Mouse (Mus musculus) forebrain, embryonic 11.5 days (tissue): ENCODE measurements around the gene Brms1. TPM values are rescaled to one million over a fixed set of nuclear protein-coding genes. Genes with fewer than 3 reads are reported as not detected.

Source experiments
- ATAC-seq: fragments of 200-750 bp; cut with Nextera tagmentation; replicated peaks from 2 replicates; pipeline ENCODE4 v1.8.0; 2017; ENCODE audit warnings: moderate TSS enrichment; ENCODE audit not compliant: low FRiP score
- DNase-seq: peaks from one replicate; pipeline ENCODE4 v3.0.0-alpha.2; 2017; ENCODE audit warnings: low spot score
- H3K27ac ChIP-seq: fragments of 300-500 bp; sonication (generic); 2 replicates; pipeline ENCODE4 v1.5.1; 2014; ENCODE audit warnings: low read depth, low read length
- H3K27me3 ChIP-seq: fragments of 300-500 bp; sonication (generic); 2 replicates; pipeline ENCODE4 v1.6.1; 2014; ENCODE audit warnings: mild to moderate bottlenecking, low read length, mixed read lengths; ENCODE audit not compliant: control insufficient read depth, insufficient read depth
- H3K36me3 ChIP-seq: fragments of 300-500 bp; sonication (generic); 2 replicates; pipeline ENCODE4 v1.6.1; 2014; ENCODE audit warnings: mild to moderate bottlenecking, low read length, moderate library complexity, mixed read lengths; ENCODE audit not compliant: control insufficient read depth, insufficient read depth
- H3K4me1 ChIP-seq: fragments of 300-500 bp; sonication (generic); replicated peaks from 2 replicates; pipeline ENCODE4 v1.6.1; 2014; ENCODE audit warnings: low read length, mixed read lengths; ENCODE audit not compliant: control insufficient read depth, insufficient read depth
- H3K4me2 ChIP-seq: fragments of 300-500 bp; sonication (generic); 2 replicates; pipeline ENCODE4 v1.6.1; 2014; ENCODE audit warnings: low read depth, mild to moderate bottlenecking, low read length, moderate library complexity, mixed read lengths; ENCODE audit not compliant: severe bottlenecking
- H3K4me3 ChIP-seq: fragments of 300-500 bp; sonication (generic); 2 replicates; pipeline ENCODE4 v1.5.1; 2014; ENCODE audit warnings: low read depth, low read length
- H3K9ac ChIP-seq: fragments of 300-500 bp; sonication (generic); 2 replicates; pipeline ENCODE4 v1.6.1; 2014; ENCODE audit warnings: low read length
- H3K9me3 ChIP-seq: fragments of 300-500 bp; sonication (generic); 2 replicates; pipeline ENCODE4 v1.6.1; 2016; ENCODE audit warnings: low read length, mixed read lengths; ENCODE audit not compliant: control insufficient read depth
- WGBS: fragments of 180-500 bp; shearing (Covaris S2); extraction: QIAGEN DNeasy Blood & Tissue Kit; methylation state at CpG from one replicate; pipeline ENCODE4 v1.1.7; 2014; 5-methylcytosine and 5-hydroxymethylcytosine counted together
- polyA plus RNA-seq: library from polyadenylated mRNA; unstranded; fragments of >200 nt; fragmentation: Nextera tagmentation; extraction: Ambion mirVana; gene quantifications from 2 replicates; pipeline ENCODE4 v1.2.1, GENCODE M21; 2014

The Brms1 gene
- polyA plus RNA-seq, 1 experiment from 2014 or later = 62.6 TPM

DNA sequence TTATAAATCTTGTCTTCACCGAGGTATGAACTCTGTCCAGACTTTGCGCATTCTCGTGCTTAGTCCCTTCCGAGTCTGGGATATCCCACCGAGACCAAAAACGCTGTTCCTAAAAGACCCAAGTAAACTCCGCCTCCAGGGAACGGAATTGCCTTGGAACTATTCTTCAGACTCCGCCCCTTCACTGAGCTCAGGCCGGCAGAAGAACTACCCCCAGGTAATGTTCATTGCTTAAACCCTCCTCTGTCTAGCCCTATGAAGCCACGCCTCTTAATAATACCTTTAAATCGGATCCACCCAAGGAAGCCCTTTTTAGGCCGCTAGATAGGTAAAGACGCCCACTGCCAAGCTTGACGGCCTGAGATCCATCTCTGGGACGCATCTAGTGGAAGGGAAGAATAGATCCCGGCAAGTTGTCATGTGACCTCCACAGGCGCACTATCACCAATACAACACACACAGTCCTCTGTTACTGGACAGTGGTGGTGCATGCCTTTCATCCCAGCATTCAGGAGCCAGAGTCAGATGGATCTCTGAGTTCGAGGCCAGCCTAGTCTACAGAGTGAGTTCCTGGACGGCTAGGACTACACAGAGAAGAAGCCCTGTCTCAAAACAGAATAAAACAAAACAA lies 31.4 kb downstream of the Brms1 start:
- H3K4me1 ChIP-seq = peaks cover 24% of the 10 kb centered on the region
- H3K36me3 ChIP-seq = no peaks in the 10 kb centered on the region
- WGBS = 1% methylated on average over 20 of the region's 20 CpGs
- no peaks in the 10 kb centered on the region for H3K9me3 ChIP-seq
- no peak for DNase-seq
- ATAC-seq = peak; percentile 27
- peak overlapping the region; percentile 74; the same call in 1 of the 2 replicates for H3K27ac ChIP-seq
- H3K4me2 ChIP-seq = peak overlapping the region; percentile 68
- H3K4me3 ChIP-seq = peak overlapping the region; percentile 36
- peaks cover 25% of the 10 kb centered on the region for H3K27me3 ChIP-seq
- peak overlapping the region; percentile 54; the same call in 1 of the 2 replicates for H3K9ac ChIP-seq

- H3K36me3 ChIP-seq = no peaks in the 10 kb centered on the region
- peaks cover 19% of the 10 kb centered on the region for H3K4me1 ChIP-seq
- peak overlapping the region; percentile 68 for H3K4me2 ChIP-seq
- H3K4me3 ChIP-seq = peak overlapping the region; percentile 36; the same call in 1 of the 2 replicates
- no peak overlapping the region; the same call in 1 of the 2 replicates for H3K27ac ChIP-seq
- peaks cover 21% of the 10 kb centered on the region for H3K27me3 ChIP-seq
- DNase-seq (peak; percentile 91), ATAC-seq (peak; percentile 60)
- H3K9ac ChIP-seq = no peak overlapping the region
- no peaks in the 10 kb centered on the region for H3K9me3 ChIP-seq
- 2% methylated on average over 15 of the region's 15 CpGs for WGBS
Observed at GRCm38 (mm10) chr19:5073028-5073427, 31.9 kb downstream of the Brms1 start.

DNA sequence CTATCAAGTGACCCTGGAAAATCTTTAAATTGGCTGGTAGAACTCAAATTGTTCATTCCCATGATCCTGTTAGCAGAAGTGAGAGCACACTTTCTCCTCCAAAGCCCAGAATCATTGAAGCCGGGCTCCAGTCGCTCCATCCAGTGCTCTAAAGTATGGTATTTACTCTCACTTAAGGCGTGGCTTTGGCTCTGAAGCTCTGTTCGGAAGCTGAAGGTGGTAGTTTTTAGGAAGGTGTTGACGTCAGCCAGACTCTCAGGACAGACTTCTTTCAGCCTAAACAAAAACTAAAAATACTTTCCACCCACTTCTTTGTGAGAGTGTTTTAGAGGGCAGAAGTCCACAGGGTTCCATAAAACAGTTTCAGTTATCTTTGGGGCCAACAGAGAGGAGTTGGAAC lies 32.4 kb downstream of the Brms1 start:
- no peak overlapping the region for H3K27ac ChIP-seq
- H3K4me3 ChIP-seq = no peak overlapping the region
- DNase-seq (no peak), ATAC-seq (no peak)
- 49% methylated on average over 5 of the region's 5 CpGs for WGBS
- peaks cover 16% of the 10 kb centered on the region for H3K27me3 ChIP-seq
- H3K9me3 ChIP-seq = no peaks in the 10 kb centered on the region
- H3K36me3 ChIP-seq = no peaks in the 10 kb centered on the region
- no peak overlapping the region for H3K9ac ChIP-seq
- peaks cover 14% of the 10 kb centered on the region for H3K4me1 ChIP-seq
- no peak overlapping the region for H3K4me2 ChIP-seq

DNA sequence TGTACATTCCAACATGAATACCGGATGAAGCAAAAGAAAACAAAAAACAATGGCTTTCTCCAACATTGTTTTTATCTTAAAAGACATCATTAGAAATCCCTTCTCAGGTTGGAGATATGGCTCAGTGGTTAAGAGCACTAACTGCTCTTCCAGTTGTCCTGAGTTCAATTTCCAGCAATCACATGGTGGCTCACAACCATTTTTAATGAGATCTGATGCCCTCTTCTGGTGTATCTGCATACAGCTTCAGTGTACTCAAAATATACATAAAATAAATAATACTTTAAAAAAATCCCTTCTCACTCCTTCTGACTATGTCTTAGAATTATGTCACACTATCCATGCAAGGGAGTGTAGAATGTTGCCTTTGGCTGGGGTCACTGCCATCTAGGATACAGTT lies 38.1 kb downstream of the Brms1 start:
- no peaks in the 10 kb centered on the region for H3K4me1 ChIP-seq
- DNase-seq (no peak), ATAC-seq (no peak)
- no peak overlapping the region for H3K4me2 ChIP-seq
- peaks cover 28% of the 10 kb centered on the region for H3K27me3 ChIP-seq
- no peaks in the 10 kb centered on the region for H3K9me3 ChIP-seq
- H3K27ac ChIP-seq = no peak overlapping the region
- H3K4me3 ChIP-seq = no peak overlapping the region
- no peaks in the 10 kb centered on the region for H3K36me3 ChIP-seq
- H3K9ac ChIP-seq = no peak overlapping the region
- whole genome bisulfite sequencing = 95% methylated on average over 1 of the region's 1 CpGs

DNA sequence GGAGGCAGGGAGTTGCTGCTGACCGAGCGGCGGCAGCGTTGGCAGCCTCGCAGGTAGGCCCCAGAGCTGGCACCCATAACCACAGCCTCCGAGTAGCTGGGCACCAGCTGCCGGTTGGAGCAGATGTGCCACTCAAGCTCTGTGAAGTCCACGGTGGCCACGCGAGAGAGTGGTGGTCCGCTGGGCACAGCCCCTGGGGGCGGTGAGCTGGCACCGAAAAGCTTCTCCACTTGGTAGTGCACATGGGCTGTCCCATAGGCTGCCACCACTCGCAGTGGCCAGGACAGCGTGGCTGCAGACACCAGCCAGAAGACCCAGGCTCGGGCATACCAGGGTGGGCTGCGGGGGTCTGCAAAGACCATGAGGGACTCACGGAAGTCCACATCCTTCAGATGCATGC lies 40.9 kb downstream of the Brms1 start:
- Histone ChIP-seq H3K27ac (no peak overlapping the region), H3K4me2 (no peak overlapping the region), H3K36me3 (no peaks in the 10 kb centered on the region), H3K9me3 (no peaks in the 10 kb centered on the region), H3K4me1 (peaks cover 7% of the 10 kb centered on the region; the same call in 1 of the 2 replicates), H3K9ac (no peak overlapping the region), H3K27me3 (peaks cover 49% of the 10 kb centered on the region), H3K4me3 (no peak overlapping the region)
- ATAC-seq (no peak), DNase-seq (no peak)
- WGBS = 71% methylated on average over 18 of the region's 18 CpGs

- Histone ChIP-seq H3K9ac (no peak overlapping the region), H3K9me3 (no peaks in the 10 kb centered on the region), H3K4me2 (no peak overlapping the region), H3K4me3 (no peak overlapping the region), H3K27me3 (peaks cover 49% of the 10 kb centered on the region), H3K27ac (no peak overlapping the region), H3K4me1 (peaks cover 11% of the 10 kb centered on the region), H3K36me3 (no peaks in the 10 kb centered on the region)
- 72% methylated on average over 24 of the region's 24 CpGs for WGBS
- DNase-seq = no peak
- ATAC-seq = no peak
Observed at GRCm38 (mm10) chr19:5082596-5082995, 41.4 kb downstream of the Brms1 start.

DNA sequence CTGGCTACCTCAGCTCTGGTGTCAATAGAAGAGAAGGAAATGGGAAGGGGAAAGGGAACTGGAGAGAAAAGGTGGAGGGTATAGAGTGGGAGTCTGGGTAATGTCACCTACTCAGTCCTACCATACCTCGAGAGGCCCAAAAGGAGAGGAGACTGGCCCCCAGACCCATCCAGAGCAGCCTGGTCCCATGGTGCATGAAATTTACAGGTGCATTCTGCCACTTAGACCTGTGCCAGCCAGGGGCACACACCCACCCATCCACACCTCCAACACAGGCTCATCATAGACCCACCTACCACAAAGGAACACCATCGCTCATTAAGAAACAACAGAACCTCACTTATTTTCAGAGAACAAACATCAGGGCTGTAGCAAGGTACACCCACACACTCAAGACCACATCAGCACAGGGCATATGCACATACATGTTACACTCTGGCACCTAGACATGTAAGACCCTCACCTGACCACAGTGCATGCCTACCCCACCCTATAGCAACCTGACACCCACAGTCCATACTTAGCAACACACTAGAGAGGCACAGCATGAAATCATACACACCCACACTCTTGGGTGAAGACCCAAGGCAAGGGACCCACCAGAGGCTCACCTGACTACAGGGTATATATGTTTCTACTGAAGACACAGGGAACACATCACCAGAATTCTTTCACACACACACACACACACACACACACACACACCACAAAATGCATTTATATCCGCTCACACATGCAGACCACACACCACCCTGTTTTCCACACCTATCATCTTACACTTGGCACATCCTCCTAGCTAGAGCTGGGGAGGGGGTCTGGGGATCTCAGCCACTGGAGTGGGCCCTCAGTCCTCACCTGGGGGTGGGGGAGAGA lies 43.0 kb downstream of the Brms1 start:
- no peak overlapping the region for H3K9ac ChIP-seq
- WGBS = 73% methylated on average over 3 of the region's 3 CpGs
- H3K4me1 ChIP-seq = peaks cover 16% of the 10 kb centered on the region
- no peak overlapping the region for H3K4me2 ChIP-seq
- no peaks in the 10 kb centered on the region for H3K36me3 ChIP-seq
- no peak for DNase-seq
- no peak for ATAC-seq
- H3K27ac ChIP-seq = no peak overlapping the region
- H3K4me3 ChIP-seq = no peak overlapping the region
- H3K27me3 ChIP-seq = peaks cover 49% of the 10 kb centered on the region
- no peaks in the 10 kb centered on the region for H3K9me3 ChIP-seq

DNA sequence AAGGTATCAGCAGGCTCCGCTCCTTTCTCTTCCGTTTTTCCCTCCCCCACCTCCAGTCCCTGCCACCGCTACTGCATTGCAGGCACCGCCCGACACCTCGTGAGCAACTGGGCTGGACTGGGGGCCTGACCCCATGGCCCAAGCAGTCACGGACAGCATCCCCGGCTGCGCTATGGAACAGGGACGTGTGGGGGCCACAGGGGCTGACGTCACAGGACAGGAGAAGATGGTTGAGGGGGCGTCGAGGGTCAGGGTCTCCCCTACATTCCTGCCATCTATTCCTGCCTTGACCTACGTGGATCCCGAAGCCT lies 43.6 kb downstream of the Brms1 start:
- Histone ChIP-seq H3K4me3 (peak overlapping the region; percentile 38), H3K4me1 (peaks cover 18% of the 10 kb centered on the region), H3K36me3 (no peaks in the 10 kb centered on the region), H3K27ac (no peak overlapping the region), H3K4me2 (peak overlapping the region; percentile 86), H3K27me3 (peaks cover 49% of the 10 kb centered on the region), H3K9ac (no peak overlapping the region), H3K9me3 (no peaks in the 10 kb centered on the region)
- DNase-seq (no peak), ATAC-seq (no peak)
- 4% methylated on average over 15 of the region's 15 CpGs for WGBS
